Mouse (Mus musculus): ENCODE measurements around the gene Alpk1. TPM values are rescaled to one million over a fixed set of nuclear protein-coding genes. Genes with fewer than 3 reads are reported as not detected.

Alpk1 gene
- polyA plus RNA-seq, 1 experiment from 2014 or later = 0.58 TPM

DNA sequence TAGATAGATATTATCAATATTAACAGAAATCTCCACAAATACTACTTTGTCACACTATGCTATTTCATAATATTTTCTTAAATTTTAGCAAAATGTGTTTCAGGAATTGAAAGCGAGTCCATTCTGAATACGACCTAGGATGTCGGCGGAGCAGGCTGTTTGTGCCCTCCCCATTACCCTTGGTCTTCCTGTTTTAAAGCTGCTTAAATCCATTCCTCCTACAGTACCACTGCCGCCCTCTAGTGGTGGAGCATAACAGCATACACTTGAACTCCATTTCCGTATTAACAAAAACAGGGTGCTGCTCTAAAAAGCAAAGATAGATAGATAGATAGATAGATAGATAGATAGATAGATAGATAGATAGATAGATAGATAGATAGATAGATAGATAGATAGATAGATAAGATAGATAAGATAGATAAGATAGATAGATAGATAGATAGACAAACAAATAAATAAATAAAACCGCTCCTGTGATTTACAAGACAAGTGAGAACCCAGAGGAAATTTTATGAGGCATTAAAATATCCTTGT is 17.2 kb downstream of the Alpk1 start:
- peaks cover 8% of the 10 kb centered on the region for H3K4me1 ChIP-seq (replicated peaks)
- no peak overlapping the region for H3K27ac ChIP-seq
- H3K27me3 ChIP-seq = no peaks in the 10 kb centered on the region; the same call in 1 of the 2 replicates
- H3K9ac ChIP-seq = no peak overlapping the region
- ATAC-seq (ENCODE audit: low read depth) (no peak), DNase-seq (peak; percentile 65)
- 19% methylated on average over 7 of the region's 7 CpGs for WGBS (ENCODE audit: insufficient replicate concordance)
- H3K36me3 ChIP-seq = no peaks in the 10 kb centered on the region
- H3K4me3 ChIP-seq (replicated peaks) = no peak overlapping the region
- no peaks in the 10 kb centered on the region for H3K9me3 ChIP-seq (replicated peaks)
- H3K4me2 ChIP-seq = no peak overlapping the region

GRCm38 (mm10) chr3:127762403-127762802 is 17.9 kb downstream of the Alpk1 start:
- 53% methylated on average over 8 of the region's 8 CpGs for WGBS (ENCODE audit: insufficient replicate concordance)
- Histone ChIP-seq H3K36me3 (no peaks in the 10 kb centered on the region), H3K4me2 (no peak overlapping the region), H3K4me3 (replicated peaks) (no peak overlapping the region), H3K27ac (no peak overlapping the region), H3K9ac (no peak overlapping the region), H3K4me1 (replicated peaks) (peaks cover 14% of the 10 kb centered on the region), H3K27me3 (no peaks in the 10 kb centered on the region; the same call in 1 of the 2 replicates), H3K9me3 (replicated peaks) (no peaks in the 10 kb centered on the region)
- no peak for ATAC-seq (ENCODE audit: low read depth)
- DNase-seq = no peak

- Histone ChIP-seq H3K4me3 (replicated peaks) (no peak overlapping the region), H3K27ac (no peak overlapping the region), H3K27me3 (peaks cover under 1% of the 10 kb centered on the region; the same call in 1 of the 2 replicates), H3K4me2 (no peak overlapping the region), H3K36me3 (no peaks in the 10 kb centered on the region), H3K9me3 (replicated peaks) (no peaks in the 10 kb centered on the region), H3K9ac (no peak overlapping the region), H3K4me1 (replicated peaks) (peaks cover 16% of the 10 kb centered on the region)
- no peak for DNase-seq
- 8% methylated on average over 8 of the region's 8 CpGs for WGBS (ENCODE audit: insufficient replicate concordance)
- ATAC-seq (ENCODE audit: low read depth) = no peak
Measured at GRCm38 (mm10) chr3:127759212-127759611, 21.1 kb downstream of the Alpk1 start.

- H3K4me3 ChIP-seq (replicated peaks) = no peak overlapping the region
- WGBS (ENCODE audit: insufficient replicate concordance) = 74% methylated on average over 4 of the region's 4 CpGs
- H3K27me3 ChIP-seq = peaks cover 2% of the 10 kb centered on the region; the same call in 1 of the 2 replicates
- H3K9me3 ChIP-seq (replicated peaks) = no peaks in the 10 kb centered on the region
- peaks cover 16% of the 10 kb centered on the region for H3K4me1 ChIP-seq (replicated peaks)
- H3K27ac ChIP-seq = no peak overlapping the region
- no peak overlapping the region for H3K9ac ChIP-seq
- no peak overlapping the region for H3K4me2 ChIP-seq
- DNase-seq = no peak
- H3K36me3 ChIP-seq = no peaks in the 10 kb centered on the region
- no peak for ATAC-seq (ENCODE audit: low read depth)
Measured at GRCm38 (mm10) chr3:127758806-127759205, 21.5 kb downstream of the Alpk1 start.

DNA sequence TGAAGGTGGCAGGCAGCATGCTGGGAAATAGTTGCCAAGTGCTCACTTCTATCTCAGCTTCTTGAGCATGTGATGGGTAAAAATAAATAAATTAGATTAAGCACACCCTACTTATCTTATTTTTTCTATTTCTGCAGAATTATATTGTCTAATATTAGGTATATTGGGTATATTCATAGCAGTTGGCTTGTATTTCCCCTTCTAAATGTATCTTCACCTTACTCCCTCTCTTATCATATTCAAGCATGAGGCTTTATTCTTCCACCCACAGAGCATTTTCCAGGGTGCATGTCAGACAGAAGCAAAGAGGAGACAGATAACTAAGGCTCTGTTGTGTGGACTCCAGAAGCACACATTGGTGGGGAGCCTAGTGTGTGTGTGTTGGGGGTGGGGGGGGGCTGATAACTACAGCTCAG is 22.4 kb downstream of the Alpk1 start:
- Histone ChIP-seq H3K4me1 (replicated peaks) (peaks cover 16% of the 10 kb centered on the region), H3K9ac (no peak overlapping the region), H3K4me2 (no peak overlapping the region), H3K4me3 (replicated peaks) (no peak overlapping the region), H3K36me3 (no peaks in the 10 kb centered on the region), H3K9me3 (replicated peaks) (no peaks in the 10 kb centered on the region), H3K27me3 (peaks cover 2% of the 10 kb centered on the region; the same call in 1 of the 2 replicates), H3K27ac (no peak overlapping the region)
- peak; percentile 87 for ATAC-seq (ENCODE audit: low read depth)
- no peak for DNase-seq

DNA sequence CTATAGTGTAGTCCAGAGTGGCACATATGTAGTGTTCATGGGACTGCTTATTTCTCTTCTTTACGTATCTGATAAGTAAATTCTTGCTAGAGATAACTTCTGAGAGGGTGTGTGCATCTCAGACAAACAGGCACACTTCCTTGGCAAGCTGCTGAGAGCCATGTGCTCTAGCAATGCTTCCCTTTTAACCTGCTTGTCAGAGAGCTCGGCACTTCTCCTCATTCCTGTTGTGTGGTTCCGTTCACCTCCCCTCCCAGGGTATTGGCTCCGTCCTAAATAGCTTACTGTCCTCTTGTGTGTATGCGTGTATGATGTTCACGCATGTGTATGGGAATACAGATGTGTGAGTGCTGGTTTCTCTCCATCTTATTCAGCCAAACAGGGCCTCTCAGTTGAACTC is 23.9 kb downstream of the Alpk1 start:
- Histone ChIP-seq H3K27me3 (0 out of 2 replicates have a peak, but pooled peaks cover 2% of the 10 kb centered on the region), H3K4me2 (no peak overlapping the region), H3K36me3 (no peaks in the 10 kb centered on the region), H3K27ac (no peak overlapping the region), H3K4me1 (replicated peaks) (peaks cover 16% of the 10 kb centered on the region), H3K9ac (no peak overlapping the region), H3K9me3 (replicated peaks) (no peaks in the 10 kb centered on the region), H3K4me3 (replicated peaks) (no peak overlapping the region)
- DNase-seq = no peak
- no peak for ATAC-seq (ENCODE audit: low read depth)
- 66% methylated on average over 6 of the region's 6 CpGs for WGBS (ENCODE audit: insufficient replicate concordance)

DNA sequence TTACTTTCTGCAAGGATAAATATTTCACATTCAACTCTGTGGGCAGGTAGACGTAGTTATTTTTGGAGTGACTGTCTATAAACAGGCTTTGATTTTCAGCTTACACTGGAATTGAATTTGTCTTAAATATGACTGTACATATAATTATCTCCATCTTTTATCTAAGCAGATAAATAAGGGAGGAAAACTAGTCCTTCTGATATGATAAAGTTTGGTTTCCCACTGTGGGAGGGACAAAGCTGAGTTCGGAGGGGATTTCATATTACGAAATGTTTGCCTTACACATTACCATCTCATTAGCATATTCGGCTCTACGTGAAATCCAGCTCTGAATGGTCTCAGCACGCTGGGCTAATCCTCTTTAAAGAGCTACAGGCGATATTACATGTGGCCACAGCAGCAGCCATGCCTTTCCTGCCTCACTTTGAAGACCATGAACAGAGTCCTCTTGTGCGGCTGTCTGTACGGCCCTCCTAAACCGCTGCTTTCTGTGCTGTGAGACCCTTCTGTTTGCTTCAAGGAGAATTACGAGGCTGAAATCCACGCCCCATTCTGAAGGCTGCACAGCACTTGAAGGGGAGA is 30.3 kb downstream of the Alpk1 start:
- H3K27ac ChIP-seq = no peak overlapping the region
- WGBS (ENCODE audit: insufficient replicate concordance) = 29% methylated on average over 12 of the region's 12 CpGs
- peaks cover 48% of the 10 kb centered on the region for H3K27me3 ChIP-seq
- DNase-seq = no peak
- H3K9me3 ChIP-seq (replicated peaks) = no peaks in the 10 kb centered on the region
- ATAC-seq (ENCODE audit: low read depth) = no peak
- no peak overlapping the region for H3K9ac ChIP-seq
- H3K4me1 ChIP-seq (replicated peaks) = no peaks in the 10 kb centered on the region
- no peaks in the 10 kb centered on the region for H3K36me3 ChIP-seq
- H3K4me3 ChIP-seq (replicated peaks) = no peak overlapping the region
- H3K4me2 ChIP-seq = no peak overlapping the region

GRCm38 (mm10) chr3:127749266-127749665 is 31.1 kb downstream of the Alpk1 start:
- Histone ChIP-seq H3K4me2 (no peak overlapping the region), H3K4me1 (replicated peaks) (no peaks in the 10 kb centered on the region), H3K36me3 (no peaks in the 10 kb centered on the region), H3K27ac (no peak overlapping the region), H3K4me3 (replicated peaks) (no peak overlapping the region), H3K9me3 (replicated peaks) (no peaks in the 10 kb centered on the region), H3K9ac (no peak overlapping the region), H3K27me3 (peaks cover 48% of the 10 kb centered on the region)
- DNase-seq (no peak), ATAC-seq (ENCODE audit: low read depth) (no peak)
- WGBS (ENCODE audit: insufficient replicate concordance) = 35% methylated on average over 9 of the region's 9 CpGs

GRCm38 (mm10) chr3:127748644-127749043 is 31.7 kb downstream of the Alpk1 start:
- 63% methylated on average over 4 of the region's 4 CpGs for WGBS (ENCODE audit: insufficient replicate concordance)
- ATAC-seq (ENCODE audit: low read depth) = no peak
- no peaks in the 10 kb centered on the region for H3K9me3 ChIP-seq (replicated peaks)
- no peak overlapping the region for H3K9ac ChIP-seq
- DNase-seq = no peak
- no peak overlapping the region for H3K4me3 ChIP-seq (replicated peaks)
- H3K27ac ChIP-seq = no peak overlapping the region
- H3K27me3 ChIP-seq = peaks cover 46% of the 10 kb centered on the region
- H3K4me1 ChIP-seq (replicated peaks) = no peaks in the 10 kb centered on the region
- H3K36me3 ChIP-seq = no peaks in the 10 kb centered on the region
- no peak overlapping the region for H3K4me2 ChIP-seq

DNA sequence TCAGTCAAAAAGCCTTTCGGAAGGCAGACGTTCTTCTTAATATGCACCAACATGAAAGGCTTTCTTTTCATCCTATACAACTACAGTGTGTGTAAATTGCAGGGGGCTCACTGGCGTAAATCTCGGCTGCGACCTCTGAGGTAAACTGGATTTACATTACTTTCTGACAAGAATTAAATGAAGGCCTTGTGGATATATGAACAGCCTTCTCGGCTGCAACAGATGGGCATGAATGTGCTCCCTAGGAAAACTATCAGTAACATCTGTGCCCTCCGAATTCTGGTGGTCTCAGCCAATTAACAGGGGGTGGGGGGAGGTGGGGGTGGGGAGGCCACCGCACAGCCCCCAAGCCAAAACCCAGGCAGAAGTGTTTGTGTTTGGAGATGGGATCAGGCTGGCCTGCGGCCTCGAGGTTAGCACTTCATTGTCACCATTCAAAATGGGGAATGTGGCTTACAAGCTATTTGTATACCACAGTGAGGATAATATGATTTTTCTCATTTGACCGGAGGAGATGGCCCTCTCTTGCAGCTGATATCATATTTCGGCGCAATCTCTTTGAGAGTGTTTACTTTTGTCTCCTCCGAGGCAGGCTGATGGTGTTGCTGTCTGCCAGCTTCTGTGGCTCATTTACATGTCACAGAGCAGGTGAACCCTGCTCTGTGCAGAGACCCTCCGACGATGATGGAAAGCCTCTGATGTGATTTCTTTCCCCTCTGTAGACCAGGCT is 34.3 kb downstream of the Alpk1 start:
- peaks cover 46% of the 10 kb centered on the region for H3K27me3 ChIP-seq
- ATAC-seq (ENCODE audit: low read depth) (no peak), DNase-seq (no peak)
- H3K4me2 ChIP-seq = no peak overlapping the region
- H3K4me3 ChIP-seq (replicated peaks) = no peak overlapping the region
- 31% methylated on average over 16 of the region's 16 CpGs for WGBS (ENCODE audit: insufficient replicate concordance)
- H3K9me3 ChIP-seq (replicated peaks) = no peaks in the 10 kb centered on the region; the same call in 1 of the 2 replicates
- H3K36me3 ChIP-seq = no peaks in the 10 kb centered on the region
- no peaks in the 10 kb centered on the region for H3K4me1 ChIP-seq (replicated peaks)
- H3K9ac ChIP-seq = no peak overlapping the region
- no peak overlapping the region for H3K27ac ChIP-seq

- H3K4me2 ChIP-seq = no peak overlapping the region
- H3K4me3 ChIP-seq (replicated peaks) = no peak overlapping the region
- peaks cover 42% of the 10 kb centered on the region for H3K27me3 ChIP-seq
- H3K9ac ChIP-seq = no peak overlapping the region
- H3K36me3 ChIP-seq = no peaks in the 10 kb centered on the region
- DNase-seq = no peak
- 35% methylated on average over 6 of the region's 6 CpGs for WGBS (ENCODE audit: insufficient replicate concordance)
- no peak overlapping the region for H3K27ac ChIP-seq
- H3K4me1 ChIP-seq (replicated peaks) = no peaks in the 10 kb centered on the region
- H3K9me3 ChIP-seq (replicated peaks) = no peaks in the 10 kb centered on the region; the same call in 1 of the 2 replicates
- no peak for ATAC-seq (ENCODE audit: low read depth)
Measured at GRCm38 (mm10) chr3:127745504-127745903, 34.8 kb downstream of the Alpk1 start.
